Mouse (Mus musculus): ENCODE results near the gene Slc19a3.

DNA sequence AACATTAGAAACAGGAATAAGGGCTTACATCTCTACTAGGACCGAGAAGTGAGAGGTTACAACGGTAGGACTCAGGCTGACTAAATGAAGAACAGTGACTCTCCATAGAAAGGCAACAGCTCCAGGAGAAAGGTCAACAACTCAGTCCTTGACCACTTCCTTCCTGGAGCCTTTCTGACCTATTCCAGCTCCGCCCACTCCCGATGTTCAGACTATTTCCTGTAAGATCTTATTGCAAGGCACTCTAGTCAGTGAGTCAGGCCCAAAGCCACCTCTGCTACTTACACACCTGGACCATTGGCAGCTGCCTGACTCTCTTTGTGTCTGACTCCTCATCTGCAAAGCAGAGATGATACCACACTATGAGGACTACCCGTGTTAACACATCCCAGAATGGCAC, 62.5 kb downstream of the Slc19a3 start:
- TF ChIP-seq CTCF (IDR thresholded peaks at IDR 0.05; ENCODE audit: low read depth) (no peak), EP300 (IDR thresholded peaks at IDR 0.05; ENCODE audit: low read depth) (no peak)
